Mouse (Mus musculus): ENCODE results near the gene Ralgps2.

DNA sequence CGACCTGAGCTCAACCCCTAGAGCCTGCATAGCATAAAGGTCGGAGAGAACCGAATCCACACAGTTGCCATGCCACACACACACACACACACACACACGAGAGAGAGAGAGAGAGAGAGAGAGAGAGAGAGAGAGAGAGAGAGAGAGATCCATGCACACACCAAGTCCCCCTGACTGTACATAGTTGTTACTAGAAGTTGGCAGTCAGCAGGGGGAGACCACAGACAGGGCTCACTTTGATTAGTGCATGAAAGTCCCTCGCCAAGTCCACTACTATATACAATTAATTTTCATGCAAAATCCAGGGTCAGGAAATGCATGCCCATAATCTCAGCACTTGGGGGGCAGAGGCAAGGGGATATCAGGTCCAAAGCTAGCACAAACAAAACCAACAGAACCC lies 9.2 kb downstream of the Ralgps2 start:
- no peak for TF ChIP-seq CTCF (IDR thresholded peaks at IDR 0.05; ENCODE audit: control insufficient read depth, insufficient read depth, low read length)
- TF ChIP-seq POLR2A (IDR thresholded peaks at IDR 0.05; ENCODE audit: borderline replicate concordance, control insufficient read depth, low read depth, low read length) = no peak

Data from bone marrow, adult 2 months (tissue).